Mouse (Mus musculus): ENCODE measurements at regions not wholly inside any gene's neighbourhood (a gene's known extent, or its start where the extent isn't known, plus 50 kb on each side); places are given as distances from the start of the nearest gene placed in this dataset.

DNA sequence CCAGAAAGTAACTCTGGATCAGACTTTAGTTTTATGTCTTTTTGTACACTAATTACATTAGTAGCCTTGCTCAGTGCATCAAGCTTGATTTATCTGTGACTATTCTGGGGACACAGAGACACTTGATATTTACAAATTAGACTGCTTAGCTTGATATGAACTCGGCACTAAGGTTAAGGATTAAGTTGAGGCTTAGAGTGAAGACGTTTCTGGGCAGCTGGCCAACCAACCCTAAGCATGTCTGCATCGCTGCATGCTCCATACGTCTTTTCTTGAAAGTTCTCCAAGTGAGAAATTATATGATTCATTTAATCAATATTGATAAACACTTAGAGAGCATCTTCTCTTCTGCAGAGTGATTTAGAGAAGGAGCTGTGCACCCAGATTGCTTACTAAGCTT lies 352.6 kb upstream of the Slitrk1 start:
- H3K27me3 ChIP-seq (ENCODE audit: control insufficient read depth, insufficient read depth, low read length), result no peaks in the 10 kb centered on the region
- no peaks in the 10 kb centered on the region for H3K4me1 ChIP-seq (ENCODE audit: control insufficient read depth, insufficient read depth, low read length)
- no peak overlapping the region for H3K27ac ChIP-seq (ENCODE audit: low read depth, low read length)
- H3K4me3 ChIP-seq (ENCODE audit: low read depth, low read length), result no peak overlapping the region
- no peak for ATAC-seq (ENCODE audit: low read depth)
- no peaks in the 10 kb centered on the region for H3K9me3 ChIP-seq (ENCODE audit: control insufficient read depth, low read length)
- no peak overlapping the region for H3K9ac ChIP-seq (replicated peaks; ENCODE audit: low read depth, low read length)
- H3K36me3 ChIP-seq (ENCODE audit: control insufficient read depth, insufficient read depth, low read length), result no peaks in the 10 kb centered on the region
- 59% methylated on average over 4 of the region's 4 CpGs for WGBS
- no peak overlapping the region for H3K4me2 ChIP-seq (ENCODE audit: low read depth, low read length)

DNA sequence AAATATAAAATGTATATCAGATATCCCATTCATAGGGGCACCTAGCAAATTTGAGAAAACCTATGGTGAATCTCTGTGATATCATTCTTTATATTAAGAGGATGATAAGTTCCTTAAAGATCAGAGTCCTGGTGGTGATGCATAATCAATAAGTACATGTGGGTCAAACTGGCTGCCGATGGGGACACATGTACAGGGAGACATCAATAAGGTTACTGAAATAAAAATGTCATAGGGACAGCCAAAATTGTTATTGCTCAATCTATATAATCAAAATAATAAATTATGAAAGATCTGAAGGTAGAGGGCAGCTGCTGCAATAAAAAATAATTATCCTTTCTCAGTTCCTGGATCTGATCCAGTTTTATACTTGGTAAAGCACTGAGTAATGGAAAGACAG lies 348.0 kb upstream of the Slitrk1 start:
- no peak overlapping the region for H3K9ac ChIP-seq (replicated peaks; ENCODE audit: low read depth, low read length)
- ATAC-seq (ENCODE audit: low read depth), result peak; percentile 66; the same call in 1 of the 2 replicates

DNA sequence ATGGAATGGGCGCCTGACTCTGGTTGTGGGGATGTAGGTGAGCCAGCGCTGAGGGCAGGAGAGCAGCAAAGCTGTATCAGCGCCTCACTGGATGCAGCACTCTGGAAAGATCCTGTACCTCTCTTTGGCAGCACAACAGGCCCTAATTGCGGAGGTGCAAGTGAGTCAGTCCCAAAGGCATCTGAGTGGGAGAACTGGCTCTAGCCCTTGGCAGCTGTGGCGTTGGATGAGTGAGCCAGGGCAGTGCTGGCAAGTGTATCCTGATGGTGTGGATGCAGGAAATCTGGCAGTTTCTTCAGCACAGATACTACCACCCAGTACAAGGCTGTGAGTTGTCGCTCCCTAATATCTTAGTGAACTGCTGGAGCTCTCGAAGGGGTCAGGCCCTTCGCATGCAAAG lies 300.9 kb upstream of the Slitrk1 start:
- no peak overlapping the region for H3K4me3 ChIP-seq (ENCODE audit: low read depth, low read length)
- no peaks in the 10 kb centered on the region for H3K4me1 ChIP-seq (ENCODE audit: control insufficient read depth, insufficient read depth, low read length)
- no peaks in the 10 kb centered on the region for H3K36me3 ChIP-seq (ENCODE audit: control insufficient read depth, insufficient read depth, low read length)
- H3K9me3 ChIP-seq (ENCODE audit: control insufficient read depth, low read length), result no peaks in the 10 kb centered on the region
- no peak for ATAC-seq (ENCODE audit: low read depth)
- no peaks in the 10 kb centered on the region for H3K27me3 ChIP-seq (ENCODE audit: control insufficient read depth, insufficient read depth, low read length)
- H3K9ac ChIP-seq (replicated peaks; ENCODE audit: low read depth, low read length), result no peak overlapping the region
- no peak overlapping the region for H3K27ac ChIP-seq (ENCODE audit: low read depth, low read length)
- H3K4me2 ChIP-seq (ENCODE audit: low read depth, low read length), result no peak overlapping the region
- WGBS, result 88% methylated on average over 8 of the region's 8 CpGs

More for the DNA sequence above, 348.0 kb upstream of the Slitrk1 start:
- Histone ChIP-seq H3K36me3 (ENCODE audit: control insufficient read depth, insufficient read depth, low read length) (no peaks in the 10 kb centered on the region), H3K4me3 (ENCODE audit: low read depth, low read length) (no peak overlapping the region), H3K4me1 (ENCODE audit: control insufficient read depth, insufficient read depth, low read length) (no peaks in the 10 kb centered on the region), H3K27me3 (ENCODE audit: control insufficient read depth, insufficient read depth, low read length) (no peaks in the 10 kb centered on the region), H3K4me2 (ENCODE audit: low read depth, low read length) (no peak overlapping the region), H3K27ac (ENCODE audit: low read depth, low read length) (no peak overlapping the region), H3K9me3 (ENCODE audit: control insufficient read depth, low read length) (no peaks in the 10 kb centered on the region)
- 50% methylated on average over 1 of the region's 1 CpGs for WGBS

DNA sequence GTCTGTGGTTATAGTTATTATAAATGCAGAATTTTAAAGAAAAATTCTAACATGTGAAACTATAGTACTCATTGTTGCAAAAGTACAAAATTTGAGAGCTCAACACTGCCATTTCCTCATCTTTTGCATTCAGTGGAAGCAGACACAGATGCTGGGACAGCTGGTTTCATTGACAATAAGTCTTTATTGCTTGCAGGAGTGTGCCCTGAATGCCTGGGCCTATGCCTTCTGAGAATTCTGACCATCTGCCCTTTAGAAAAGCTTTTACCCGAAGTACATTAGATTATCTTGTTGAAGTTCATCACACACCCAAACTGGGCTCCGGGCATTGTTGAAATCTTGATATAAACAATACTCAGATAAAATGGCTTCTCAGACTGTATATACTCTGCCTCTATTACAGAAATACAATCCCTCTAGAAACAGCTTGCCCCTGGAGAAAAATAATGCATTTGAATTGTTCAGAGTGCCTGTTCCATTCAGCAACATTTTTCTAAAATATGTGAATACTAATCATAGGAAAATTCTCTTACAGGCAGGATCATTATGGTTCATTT lies 266.1 kb upstream of the Slitrk1 start:
- H3K36me3 ChIP-seq (ENCODE audit: control insufficient read depth, insufficient read depth, low read length), result no peaks in the 10 kb centered on the region
- whole genome bisulfite sequencing, result 27% methylated on average over 2 of the region's 2 CpGs
- H3K9ac ChIP-seq (replicated peaks; ENCODE audit: low read depth, low read length), result no peak overlapping the region
- H3K27ac ChIP-seq (ENCODE audit: low read depth, low read length), result 0 out of 2 replicates have a peak overlapping the region, but pooled peaks have one; percentile 39
- no peaks in the 10 kb centered on the region for H3K9me3 ChIP-seq (ENCODE audit: control insufficient read depth, low read length)
- H3K4me1 ChIP-seq (ENCODE audit: control insufficient read depth, insufficient read depth, low read length), result no peaks in the 10 kb centered on the region
- peak; percentile 88 for ATAC-seq (ENCODE audit: low read depth)
- H3K4me3 ChIP-seq (ENCODE audit: low read depth, low read length), result no peak overlapping the region
- no peak overlapping the region for H3K4me2 ChIP-seq (ENCODE audit: low read depth, low read length)
- no peaks in the 10 kb centered on the region for H3K27me3 ChIP-seq (ENCODE audit: control insufficient read depth, insufficient read depth, low read length)

DNA sequence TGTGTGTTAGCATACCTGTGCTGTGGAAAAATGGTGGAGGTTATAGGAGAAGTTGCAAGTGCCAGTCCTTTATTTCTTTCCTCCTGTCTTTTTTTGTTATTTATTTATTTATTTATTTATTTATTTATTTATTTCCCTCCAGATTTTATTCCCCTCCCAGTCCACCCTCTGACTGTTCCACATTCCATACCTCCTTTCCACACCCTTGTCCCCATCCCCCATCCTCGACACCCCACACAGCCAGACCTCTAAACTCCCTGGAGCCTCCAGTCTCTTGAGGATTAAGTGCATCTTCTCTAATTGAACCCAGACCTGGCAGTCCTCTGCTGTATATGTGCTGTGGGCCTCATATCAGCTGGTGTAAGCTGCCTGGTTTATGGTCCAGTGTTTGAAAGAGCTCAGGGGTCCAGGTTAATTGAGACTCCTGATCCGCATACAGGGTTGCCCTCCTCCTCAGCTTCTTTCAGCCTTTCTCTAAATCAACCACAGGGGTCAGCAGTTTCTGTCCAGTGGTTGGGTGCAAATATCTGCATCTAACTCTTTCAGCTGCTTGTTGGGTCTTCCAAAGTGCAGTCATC lies 262.7 kb upstream of the Slitrk1 start:
- Histone ChIP-seq H3K27ac (ENCODE audit: low read depth, low read length) (no peak overlapping the region), H3K9ac (replicated peaks; ENCODE audit: low read depth, low read length) (no peak overlapping the region), H3K4me2 (ENCODE audit: low read depth, low read length) (no peak overlapping the region), H3K4me3 (ENCODE audit: low read depth, low read length) (no peak overlapping the region), H3K27me3 (ENCODE audit: control insufficient read depth, insufficient read depth, low read length) (no peaks in the 10 kb centered on the region), H3K4me1 (ENCODE audit: control insufficient read depth, insufficient read depth, low read length) (no peaks in the 10 kb centered on the region), H3K9me3 (ENCODE audit: control insufficient read depth, low read length) (no peaks in the 10 kb centered on the region), H3K36me3 (ENCODE audit: control insufficient read depth, insufficient read depth, low read length) (no peaks in the 10 kb centered on the region)
- no peak for ATAC-seq (ENCODE audit: low read depth)
- WGBS, result 75% methylated on average over 2 of the region's 2 CpGs

DNA sequence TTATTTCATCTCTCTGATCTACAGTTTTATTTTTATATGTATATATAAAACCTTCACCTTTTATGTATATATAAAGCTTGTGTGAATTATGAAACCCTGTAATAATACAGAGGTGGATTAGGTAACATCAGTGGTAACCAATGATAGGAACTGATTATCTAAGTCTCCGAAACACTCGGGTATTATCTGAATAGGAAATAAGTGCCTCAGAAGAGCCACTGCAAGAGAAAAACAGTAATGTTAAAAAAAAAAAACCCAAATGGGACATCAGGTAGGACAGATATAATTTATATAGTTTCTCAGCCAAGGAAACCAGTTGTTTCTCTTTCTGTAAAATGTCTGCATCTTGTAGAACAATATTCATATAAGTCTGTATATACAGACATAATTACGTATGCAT lies 261.9 kb upstream of the Slitrk1 start:
- WGBS, result 93% methylated on average over 3 of the region's 3 CpGs
- no peak for ATAC-seq (ENCODE audit: low read depth)
- Histone ChIP-seq H3K4me1 (ENCODE audit: control insufficient read depth, insufficient read depth, low read length) (no peaks in the 10 kb centered on the region), H3K9ac (replicated peaks; ENCODE audit: low read depth, low read length) (no peak overlapping the region), H3K9me3 (ENCODE audit: control insufficient read depth, low read length) (no peaks in the 10 kb centered on the region), H3K27ac (ENCODE audit: low read depth, low read length) (no peak overlapping the region), H3K4me3 (ENCODE audit: low read depth, low read length) (no peak overlapping the region), H3K27me3 (ENCODE audit: control insufficient read depth, insufficient read depth, low read length) (no peaks in the 10 kb centered on the region), H3K4me2 (ENCODE audit: low read depth, low read length) (no peak overlapping the region), H3K36me3 (ENCODE audit: control insufficient read depth, insufficient read depth, low read length) (no peaks in the 10 kb centered on the region)
